Mouse (Mus musculus): ENCODE data around the gene Tbcd. TPM values are rescaled to one million over a fixed set of nuclear protein-coding genes. Genes with fewer than 3 reads are reported as not detected.

Tbcd gene
- polyA plus RNA-seq, 1 experiment from 2014 or later = 45.2 TPM

DNA sequence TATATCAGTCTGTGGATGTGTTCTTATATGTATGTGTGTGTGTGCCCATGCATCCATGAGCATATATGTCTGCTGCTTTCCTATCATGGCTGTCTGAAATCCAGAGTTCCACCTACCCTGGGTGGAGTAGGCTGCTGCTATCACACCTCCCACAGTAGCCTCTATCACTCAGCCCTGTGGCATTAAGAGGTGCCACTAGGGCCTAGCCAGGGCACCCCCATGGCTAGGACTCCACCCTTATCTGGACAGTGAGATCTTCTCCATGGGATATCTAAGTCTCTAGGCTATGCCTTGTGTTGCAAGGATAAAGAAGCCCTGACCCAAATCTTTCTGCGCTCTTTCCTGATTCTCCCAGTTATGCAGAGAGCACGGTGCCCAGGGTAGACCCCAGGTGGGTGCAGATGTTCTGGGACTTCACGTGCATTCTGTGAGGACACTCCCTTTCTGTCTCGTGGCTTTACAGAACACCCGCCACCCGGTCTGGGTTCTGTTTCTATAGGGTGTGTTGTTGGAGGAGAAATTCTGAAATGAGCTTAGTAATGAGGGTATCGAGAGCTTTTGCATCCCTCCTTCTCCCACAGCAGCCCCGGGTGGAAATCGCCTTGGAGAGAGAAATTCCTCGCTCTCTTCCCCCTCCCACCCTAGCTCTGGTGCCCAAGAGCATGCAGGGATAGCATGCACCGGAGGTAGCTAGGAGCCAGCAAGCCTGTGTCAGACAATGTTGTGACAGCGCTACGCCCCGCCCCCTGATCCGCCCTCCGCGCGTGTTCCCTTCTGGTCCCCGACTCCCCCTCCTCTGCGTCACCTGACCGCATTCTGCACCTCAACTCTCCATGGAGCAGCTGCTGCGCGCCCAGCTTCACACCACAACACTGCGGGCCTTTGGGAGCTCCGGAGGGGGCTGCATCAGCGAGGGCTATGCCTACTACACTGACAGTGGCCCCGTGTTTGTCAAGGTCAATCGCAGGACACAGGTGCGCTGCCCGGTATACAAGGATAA, 17.3 kb upstream of the Tbcd start, which contains the start of gene Fn3k:
Fn3k (plus strand) TSS at position 758 of the 1,000 bp plus-strand sequence.
- Histone ChIP-seq H3K9ac (peak within 1 kb of the TSS; percentile 61), H3K4me3 (peak within 1 kb of the TSS; percentile 41), H3K9me3 (replicated peaks) (no peaks in the 10 kb centered on the region), H3K27ac (no peak within 1 kb of the TSS), H3K36me3 (ENCODE audit: poor library complexity, severe bottlenecking) (peaks cover 9% of the 10 kb centered on the region), H3K4me1 (peaks cover 12% of the 10 kb centered on the region), H3K4me2 (peak within 1 kb of the TSS; percentile 77), H3K27me3 (no peaks in the 10 kb centered on the region)
- ATAC-seq = peak; percentile 98
- WGBS = 7% methylated on average over 30 of the region's 30 CpGs

DNA sequence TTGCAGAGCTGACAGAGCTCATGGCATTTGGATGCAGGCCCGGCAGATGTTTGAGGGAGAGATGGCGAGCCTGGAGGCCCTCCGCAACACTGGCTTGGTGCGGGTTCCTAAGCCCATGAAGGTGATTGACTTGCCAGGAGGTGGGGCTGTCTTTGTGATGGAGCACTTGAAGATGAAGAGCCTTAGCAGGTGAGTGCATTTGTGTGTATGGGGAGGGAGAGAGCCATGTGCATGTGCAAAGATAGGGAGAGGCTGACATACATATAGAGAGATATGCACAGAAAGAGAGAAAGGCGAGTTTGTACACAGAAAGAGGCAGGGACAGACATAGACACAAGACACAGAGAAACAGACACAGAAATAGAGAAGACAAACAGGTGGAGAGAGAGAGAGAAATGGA, 14.5 kb upstream of the Tbcd start:
- no peak overlapping the region for H3K27ac ChIP-seq
- no peak overlapping the region for H3K9ac ChIP-seq
- peaks cover 12% of the 10 kb centered on the region for H3K4me1 ChIP-seq
- no peaks in the 10 kb centered on the region for H3K27me3 ChIP-seq
- H3K4me3 ChIP-seq = no peak overlapping the region
- no peaks in the 10 kb centered on the region for H3K9me3 ChIP-seq (replicated peaks)
- no peak overlapping the region for H3K4me2 ChIP-seq
- no peaks in the 10 kb centered on the region for H3K36me3 ChIP-seq (ENCODE audit: poor library complexity, severe bottlenecking)
- 78% methylated on average over 5 of the region's 5 CpGs for WGBS
- ATAC-seq = no peak

DNA sequence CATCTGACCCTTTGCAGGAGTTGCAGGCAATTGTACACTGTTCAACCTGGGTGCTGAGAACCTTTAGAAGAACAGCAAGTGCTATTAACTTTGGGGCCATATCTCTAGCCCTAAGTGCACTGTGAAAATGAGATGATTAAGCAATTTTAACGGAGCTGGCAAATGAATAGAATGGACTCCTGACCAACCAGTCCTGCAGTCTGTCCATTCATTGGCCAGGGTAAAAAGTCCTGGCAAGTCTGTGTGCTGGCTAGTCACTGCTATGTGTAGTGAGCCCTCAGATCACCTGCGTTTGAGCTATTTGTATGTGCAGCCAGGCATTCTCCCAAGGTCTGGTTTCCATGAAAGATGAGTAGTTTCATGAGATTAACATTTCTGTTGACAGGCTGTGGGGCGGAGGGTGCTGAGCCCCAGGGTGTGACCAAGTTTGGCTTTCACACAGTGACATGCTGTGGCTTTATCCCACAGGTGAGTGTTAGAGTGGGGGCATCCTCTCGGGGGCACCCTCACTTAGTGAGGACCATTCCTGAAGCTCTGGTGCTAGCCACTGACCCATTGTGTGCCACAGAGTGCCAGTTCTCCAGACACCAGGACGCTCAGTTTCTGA, 12.0 kb upstream of the Tbcd start:
- Histone ChIP-seq H3K4me1 (peaks cover 5% of the 10 kb centered on the region; the same call in 1 of the 2 replicates), H3K36me3 (ENCODE audit: poor library complexity, severe bottlenecking) (no peaks in the 10 kb centered on the region), H3K9me3 (replicated peaks) (no peaks in the 10 kb centered on the region), H3K27ac (no peak overlapping the region), H3K27me3 (no peaks in the 10 kb centered on the region), H3K4me2 (no peak overlapping the region), H3K4me3 (no peak overlapping the region), H3K9ac (no peak overlapping the region)
- WGBS = 67% methylated on average over 5 of the region's 5 CpGs
- ATAC-seq = no peak

- Histone ChIP-seq H3K36me3 (ENCODE audit: poor library complexity, severe bottlenecking) (no peaks in the 10 kb centered on the region), H3K27ac (no peak overlapping the region), H3K4me1 (no peaks in the 10 kb centered on the region), H3K9me3 (replicated peaks) (no peaks in the 10 kb centered on the region), H3K9ac (no peak overlapping the region), H3K4me2 (no peak overlapping the region), H3K27me3 (no peaks in the 10 kb centered on the region), H3K4me3 (no peak overlapping the region)
- WGBS = 92% methylated on average over 4 of the region's 4 CpGs
- ATAC-seq = no peak
These were observed 10.1 kb upstream of the Tbcd start for GRCm38 (mm10) chr11:121441653-121442052.

- Histone ChIP-seq H3K4me3 (no peak overlapping the region), H3K27me3 (no peaks in the 10 kb centered on the region), H3K4me1 (no peaks in the 10 kb centered on the region), H3K9me3 (replicated peaks) (no peaks in the 10 kb centered on the region), H3K27ac (no peak overlapping the region), H3K36me3 (ENCODE audit: poor library complexity, severe bottlenecking) (no peaks in the 10 kb centered on the region), H3K4me2 (no peak overlapping the region), H3K9ac (no peak overlapping the region)
- 70% methylated on average over 2 of the region's 2 CpGs for WGBS
- no peak for ATAC-seq
These were observed 9.7 kb upstream of the Tbcd start for GRCm38 (mm10) chr11:121442076-121442475.

- H3K4me1 ChIP-seq = peaks cover 21% of the 10 kb centered on the region
- 18% methylated on average over 9 of the region's 9 CpGs for WGBS
- peaks cover 12% of the 10 kb centered on the region; the same call in 1 of the 2 replicates for H3K36me3 ChIP-seq (ENCODE audit: poor library complexity, severe bottlenecking)
- peak overlapping the region; percentile 83; the same call in 1 of the 2 replicates for H3K9ac ChIP-seq
- H3K4me2 ChIP-seq = peak overlapping the region; percentile 81
- ATAC-seq = no peak
- H3K27ac ChIP-seq = peak overlapping the region; percentile 40; the same call in 1 of the 2 replicates
- H3K4me3 ChIP-seq = peak overlapping the region; percentile 70
- H3K27me3 ChIP-seq = no peaks in the 10 kb centered on the region
- no peaks in the 10 kb centered on the region for H3K9me3 ChIP-seq (replicated peaks)
These were observed 478 bp upstream of the Tbcd start for GRCm38 (mm10) chr11:121451216-121451726.

DNA sequence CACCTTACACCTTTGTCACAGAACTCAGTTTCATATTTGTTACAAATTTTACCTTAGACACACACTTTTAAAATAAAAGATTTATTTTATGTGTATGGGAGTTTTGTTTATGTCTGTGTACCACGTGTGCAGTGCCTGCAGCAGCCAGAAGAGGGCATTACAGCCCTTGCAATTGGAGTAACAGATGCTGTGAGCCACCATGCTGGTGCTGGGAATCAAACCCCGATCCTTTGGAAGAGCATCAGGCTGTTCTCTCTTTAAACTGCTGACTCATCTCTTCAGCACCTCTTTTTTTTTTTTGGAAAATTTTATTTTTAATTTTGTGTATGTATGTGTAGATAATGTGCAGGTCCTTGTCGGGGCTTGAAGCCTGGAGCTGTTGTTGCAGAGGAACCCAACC, 6.1 kb downstream of the Tbcd start:
- Histone ChIP-seq H3K4me3 (no peak overlapping the region), H3K4me1 (peaks cover 11% of the 10 kb centered on the region), H3K9me3 (replicated peaks) (0 out of 2 replicates have a peak, but pooled peaks cover 4% of the 10 kb centered on the region), H3K27me3 (no peaks in the 10 kb centered on the region), H3K36me3 (ENCODE audit: poor library complexity, severe bottlenecking) (peaks cover 65% of the 10 kb centered on the region), H3K4me2 (no peak overlapping the region), H3K27ac (no peak overlapping the region), H3K9ac (no peak overlapping the region)
- WGBS = 95% methylated on average over 3 of the region's 3 CpGs
- ATAC-seq = no peak

DNA sequence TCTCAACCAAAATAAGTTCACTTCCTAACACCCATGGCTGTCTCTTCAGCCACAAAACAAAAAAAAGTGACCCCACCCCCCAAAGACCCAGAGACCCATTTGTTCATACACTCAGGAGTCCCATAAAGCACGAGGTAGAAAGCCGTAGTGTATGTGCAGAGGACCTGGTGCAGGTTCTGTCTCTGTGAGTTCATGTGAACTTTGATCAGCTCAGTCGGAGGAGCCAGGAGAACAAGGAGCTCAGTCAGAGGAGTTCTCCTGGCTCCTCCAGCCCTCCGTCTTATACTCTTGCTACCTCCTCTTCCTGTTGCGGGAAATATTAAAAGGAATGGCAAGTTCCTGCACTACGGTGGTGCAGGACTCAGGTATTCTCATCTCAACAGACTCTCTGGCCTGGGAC, 15.7 kb downstream of the Tbcd start:
- 96% methylated on average over 6 of the region's 6 CpGs for WGBS
- ATAC-seq = no peak
- Histone ChIP-seq H3K9me3 (replicated peaks) (no peaks in the 10 kb centered on the region), H3K27ac (no peak overlapping the region), H3K36me3 (ENCODE audit: poor library complexity, severe bottlenecking) (peaks cover 69% of the 10 kb centered on the region), H3K4me2 (no peak overlapping the region), H3K9ac (no peak overlapping the region), H3K27me3 (no peaks in the 10 kb centered on the region), H3K4me3 (no peak overlapping the region), H3K4me1 (no peaks in the 10 kb centered on the region)

DNA sequence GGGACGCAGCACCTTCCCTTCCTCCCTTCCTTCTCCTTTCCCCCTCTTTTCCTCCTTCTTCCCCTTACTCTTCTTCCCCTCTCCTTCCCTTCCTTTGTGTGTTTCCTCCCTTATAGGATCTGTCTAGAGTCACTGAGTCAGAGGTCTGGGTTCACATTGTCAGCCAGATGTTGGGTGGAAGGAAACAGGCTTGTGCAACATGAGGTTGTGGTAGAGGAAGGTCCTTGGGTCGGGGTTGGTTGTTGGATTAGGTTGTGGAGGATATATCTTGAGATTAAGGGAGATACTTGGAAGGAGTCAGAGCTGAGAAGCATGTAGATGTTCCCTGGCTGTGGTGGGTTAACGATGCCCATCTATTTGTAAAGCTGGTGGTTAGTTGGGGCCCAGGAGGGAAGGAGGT, 23.1 kb downstream of the Tbcd start:
- Histone ChIP-seq H3K9ac (no peak overlapping the region), H3K4me3 (no peak overlapping the region), H3K27ac (no peak overlapping the region), H3K4me2 (no peak overlapping the region), H3K4me1 (no peaks in the 10 kb centered on the region), H3K27me3 (no peaks in the 10 kb centered on the region), H3K9me3 (replicated peaks) (no peaks in the 10 kb centered on the region), H3K36me3 (ENCODE audit: poor library complexity, severe bottlenecking) (peaks cover 48% of the 10 kb centered on the region)
- WGBS = 88% methylated on average over 3 of the region's 3 CpGs
- no peak for ATAC-seq

- Histone ChIP-seq H3K9ac (no peak overlapping the region), H3K27ac (no peak overlapping the region), H3K9me3 (replicated peaks) (no peaks in the 10 kb centered on the region), H3K4me3 (no peak overlapping the region), H3K27me3 (no peaks in the 10 kb centered on the region), H3K36me3 (ENCODE audit: poor library complexity, severe bottlenecking) (peaks cover 46% of the 10 kb centered on the region), H3K4me2 (no peak overlapping the region), H3K4me1 (no peaks in the 10 kb centered on the region)
- WGBS = 44% methylated on average over 9 of the region's 9 CpGs
- peak; percentile 24; the same call in 1 of the 2 replicates for ATAC-seq
These were observed 24.1 kb downstream of the Tbcd start for GRCm38 (mm10) chr11:121475699-121476415.

DNA sequence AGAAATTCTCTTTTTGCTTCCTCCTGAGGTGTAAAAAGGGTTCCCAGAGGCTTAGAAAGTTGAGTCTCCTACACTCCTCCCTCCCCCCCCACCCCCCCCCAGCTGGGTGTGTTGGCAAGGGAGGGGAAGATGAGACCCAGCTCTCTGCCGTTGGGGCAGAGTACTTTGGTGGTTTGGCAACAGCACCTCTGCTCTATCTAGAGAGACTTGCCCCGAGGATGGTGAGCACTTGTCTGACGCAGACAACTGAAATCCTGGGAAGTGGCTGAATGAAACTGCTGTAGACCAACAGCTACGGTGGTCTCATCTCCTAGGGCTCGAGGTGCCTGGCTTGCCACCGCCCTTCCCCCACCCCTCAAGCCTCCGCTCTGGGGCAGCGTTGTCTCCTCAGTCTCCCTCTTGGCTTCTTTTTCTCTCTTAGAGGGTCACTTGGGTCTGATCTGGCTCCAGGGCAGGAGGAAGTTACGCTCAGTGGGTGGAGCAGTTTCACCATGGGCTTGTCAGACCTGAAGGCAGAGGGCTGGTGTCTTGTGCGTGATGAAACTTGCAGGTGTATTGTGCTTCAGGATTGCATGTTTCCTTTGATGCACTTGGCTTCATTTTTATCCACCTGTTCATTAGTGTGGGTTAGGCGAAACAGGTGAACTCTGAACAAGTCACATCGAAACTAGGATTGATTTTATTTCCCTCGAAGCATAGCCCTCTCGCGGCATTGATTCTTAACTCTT, 27.9 kb downstream of the Tbcd start:
- no peak for ATAC-seq
- H3K4me1 ChIP-seq = no peaks in the 10 kb centered on the region
- H3K4me2 ChIP-seq = no peak overlapping the region
- H3K9me3 ChIP-seq (replicated peaks) = no peaks in the 10 kb centered on the region
- peaks cover 60% of the 10 kb centered on the region for H3K36me3 ChIP-seq (ENCODE audit: poor library complexity, severe bottlenecking)
- no peak overlapping the region for H3K4me3 ChIP-seq
- no peaks in the 10 kb centered on the region for H3K27me3 ChIP-seq
- 92% methylated on average over 15 of the region's 15 CpGs for WGBS
- H3K27ac ChIP-seq = no peak overlapping the region
- H3K9ac ChIP-seq = no peak overlapping the region
